Mouse (Mus musculus): ENCODE measurements at regions not wholly inside any gene's neighbourhood (a gene's known extent, or its start where the extent isn't known, plus 50 kb on each side); places are given as distances from the start of the nearest gene placed in this dataset.
A peak's percentile ranks its signal among the peaks of the same experiment; 100 is the strongest.

DNA sequence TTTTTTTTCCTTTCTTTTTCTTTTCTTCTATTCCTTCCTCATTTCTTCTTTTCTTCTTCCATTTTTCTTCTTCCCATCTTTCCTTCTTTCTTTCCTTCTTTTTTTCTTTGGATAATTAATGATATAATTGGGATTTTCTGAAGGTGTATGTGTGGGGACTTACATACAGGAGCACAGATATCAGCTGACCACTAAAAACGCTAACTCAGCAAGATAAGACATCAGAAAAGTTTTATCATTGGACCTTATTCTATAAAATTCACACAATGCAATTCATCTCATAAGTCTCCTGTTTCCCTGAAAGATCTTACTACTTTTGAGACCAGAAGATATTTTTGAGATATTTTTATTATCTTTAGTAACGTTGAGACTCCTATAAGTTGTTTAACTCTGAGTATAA is 144.8 kb upstream of the Vmn2r99 start:
- no peak for DNase-seq (ENCODE audit: low read depth, low spot score)

DNA sequence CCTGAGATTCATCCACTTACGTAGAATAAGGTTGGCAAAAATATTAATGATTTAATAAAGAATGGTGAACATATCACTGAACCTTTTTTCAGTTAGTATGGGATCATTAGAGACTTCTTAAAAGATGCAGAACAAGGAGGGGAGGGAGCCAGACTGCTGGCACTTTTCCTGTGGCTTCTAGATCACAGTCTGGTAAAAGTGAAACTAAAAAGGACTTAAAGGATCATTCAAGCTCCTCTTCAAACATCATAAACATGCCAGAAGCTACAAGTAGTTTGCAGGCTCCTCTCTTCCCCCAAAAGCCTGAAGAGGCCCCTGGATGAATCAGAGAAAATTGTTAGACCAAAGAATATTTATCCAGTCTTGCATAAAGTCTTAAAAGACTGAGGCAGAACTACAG is 135.2 kb upstream of the Vmn2r99 start:
- DNase-seq (ENCODE audit: low read depth, low spot score): peak; percentile 9

Measured in CD4-positive helper T cell, adult 2 months (primary cell).